Mouse (Mus musculus) limb, embryonic 10.5 days (tissue): ENCODE measurements around the gene Havcr2. TPM values are rescaled to one million over a fixed set of nuclear protein-coding genes. Genes with fewer than 3 reads are reported as not detected.
"Not testable (repeated sequence)": the region's sequence is repeated elsewhere in the genome, so short reads cannot be mapped to it uniquely, and the experiment has no call there.

Experiments used
- DNase-seq: peaks from one replicate; pipeline ENCODE4 v3.0.0-alpha.2; 2017; ENCODE audit warnings: low spot score
- H3K27ac ChIP-seq: fragments of 300-500 bp; sonication (generic); 2 replicates; pipeline ENCODE4 v1.5.1; 2016; ENCODE audit warnings: mild to moderate bottlenecking
- H3K27me3 ChIP-seq: fragments of 300-500 bp; sonication (generic); 2 replicates; pipeline ENCODE4 v1.6.1; 2016; ENCODE audit warnings: low read depth, mild to moderate bottlenecking; ENCODE audit not compliant: poor library complexity, severe bottlenecking
- H3K36me3 ChIP-seq: fragments of 300-500 bp; sonication (generic); 2 replicates; pipeline ENCODE4 v1.6.1; 2016; ENCODE audit warnings: mild to moderate bottlenecking, moderate library complexity
- H3K4me1 ChIP-seq: fragments of 300-500 bp; sonication (generic); 2 replicates; pipeline ENCODE4 v1.6.1; 2016
- H3K4me3 ChIP-seq: fragments of 300-500 bp; sonication (generic); 2 replicates; pipeline ENCODE4 v1.5.1; 2016; ENCODE audit warnings: mild to moderate bottlenecking, moderate library complexity
- H3K9me3 ChIP-seq: fragments of 300-500 bp; sonication (generic); replicated peaks from 2 replicates; pipeline ENCODE4 v1.6.1; 2016; ENCODE audit warnings: mild to moderate bottlenecking
- WGBS: fragments of 180-500 bp; shearing (Covaris S2); methylation state at CpG from one replicate; pipeline ENCODE4 v1.1.7; 2016; 5-methylcytosine and 5-hydroxymethylcytosine counted together
- polyA plus RNA-seq: library from polyadenylated mRNA; unstranded; fragments of >200 nt; fragmentation: Nextera tagmentation; extraction: Ambion mirVana; gene quantifications from 2 replicates; pipeline ENCODE4 v1.2.1, GENCODE M21; 2016

The Havcr2 gene
- polyA plus RNA-seq, 1 experiment from 2014 or later = 0.13 TPM

DNA sequence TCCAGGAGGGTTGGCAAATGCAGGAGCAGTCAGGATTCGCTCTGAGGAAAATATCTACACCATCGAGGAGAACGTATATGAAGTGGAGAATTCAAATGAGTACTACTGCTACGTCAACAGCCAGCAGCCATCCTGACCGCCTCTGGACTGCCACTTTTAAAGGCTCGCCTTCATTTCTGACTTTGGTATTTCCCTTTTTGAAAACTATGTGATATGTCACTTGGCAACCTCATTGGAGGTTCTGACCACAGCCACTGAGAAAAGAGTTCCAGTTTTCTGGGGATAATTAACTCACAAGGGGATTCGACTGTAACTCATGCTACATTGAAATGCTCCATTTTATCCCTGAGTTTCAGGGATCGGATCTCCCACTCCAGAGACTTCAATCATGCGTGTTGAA, 24.6 kb downstream of the Havcr2 start:
- H3K9me3 ChIP-seq = no peaks in the 10 kb centered on the region
- H3K4me3 ChIP-seq = no peak overlapping the region
- peaks cover 6% of the 10 kb centered on the region; the same call in 1 of the 2 replicates for H3K4me1 ChIP-seq
- WGBS = 90% methylated on average over 9 of the region's 9 CpGs
- H3K27me3 ChIP-seq = no peaks in the 10 kb centered on the region
- no peaks in the 10 kb centered on the region for H3K36me3 ChIP-seq
- H3K27ac ChIP-seq = no peak overlapping the region
- no peak for DNase-seq

DNA sequence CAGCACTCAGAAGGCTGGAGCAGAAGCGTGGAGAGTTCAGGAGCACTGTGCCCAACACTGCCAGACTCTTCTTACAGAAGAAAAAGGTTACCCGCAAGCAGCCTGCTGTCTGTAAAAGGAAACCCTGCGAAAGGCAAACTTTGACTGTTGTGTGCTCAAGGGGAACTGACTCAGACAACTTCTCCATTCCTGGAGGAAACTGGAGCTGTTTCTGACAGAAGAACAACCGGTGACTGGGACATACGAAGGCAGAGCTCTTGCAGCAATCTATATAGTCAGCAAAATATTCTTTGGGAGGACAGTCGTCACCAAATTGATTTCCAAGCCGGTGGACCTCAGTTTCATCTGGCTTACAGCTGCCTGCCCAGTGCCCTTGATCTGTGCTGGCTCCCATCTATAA, 25.8 kb downstream of the Havcr2 start:
- no peak overlapping the region for H3K4me3 ChIP-seq
- no peak for DNase-seq
- no peaks in the 10 kb centered on the region for H3K9me3 ChIP-seq
- peaks cover 6% of the 10 kb centered on the region; the same call in 1 of the 2 replicates for H3K4me1 ChIP-seq
- H3K27ac ChIP-seq = no peak overlapping the region
- H3K36me3 ChIP-seq = no peaks in the 10 kb centered on the region
- WGBS = 74% methylated on average over 7 of the region's 7 CpGs
- no peaks in the 10 kb centered on the region for H3K27me3 ChIP-seq

DNA sequence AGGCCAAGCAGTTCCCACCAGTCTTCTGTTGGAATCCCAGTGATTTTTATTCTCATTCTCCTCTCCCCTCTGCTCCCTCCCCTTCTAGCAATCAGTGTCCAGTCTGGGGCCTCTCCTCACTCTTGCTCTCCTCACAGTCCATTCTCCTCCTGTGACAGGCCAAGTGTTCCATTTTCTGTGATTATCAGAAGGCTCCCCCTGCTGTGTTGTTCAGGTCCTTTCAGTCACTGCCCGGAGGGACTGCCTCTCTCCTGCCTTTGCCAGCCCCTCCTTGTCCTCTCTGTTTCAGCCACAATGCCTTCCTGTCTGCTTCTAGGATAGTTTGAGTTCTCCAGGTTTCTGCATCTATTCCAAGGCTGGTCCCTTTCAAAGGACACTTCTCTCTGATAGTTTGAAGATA, 33.5 kb downstream of the Havcr2 start:
- Histone ChIP-seq H3K27ac (no peak overlapping the region), H3K27me3 (no peaks in the 10 kb centered on the region), H3K36me3 (no peaks in the 10 kb centered on the region), H3K4me1 (no peaks in the 10 kb centered on the region), H3K4me3 (no peak overlapping the region), H3K9me3 (no peaks in the 10 kb centered on the region)
- WGBS = 41% methylated on average over 1 of the region's 1 CpGs
- DNase-seq = no peak

DNA sequence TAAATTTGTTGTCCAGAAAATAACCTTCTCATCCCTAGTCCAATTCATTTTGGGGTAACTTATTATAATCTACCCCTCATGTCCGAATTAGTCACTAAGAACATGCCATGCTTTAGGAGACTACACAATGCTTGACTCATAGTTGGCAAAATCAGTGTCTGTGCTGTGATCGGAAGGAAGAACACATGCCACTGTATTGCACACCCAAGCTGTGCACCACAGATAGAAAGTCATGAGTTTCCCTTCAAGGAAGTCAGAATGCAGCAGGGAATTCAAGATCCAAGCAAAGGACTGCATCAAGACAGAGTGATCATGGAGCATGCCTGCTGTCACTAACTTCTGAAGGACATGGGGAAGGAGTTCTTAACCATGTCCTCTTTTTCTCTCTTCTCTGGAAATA, 33.9 kb downstream of the Havcr2 start:
- Histone ChIP-seq H3K9me3 (no peaks in the 10 kb centered on the region), H3K4me3 (no peak overlapping the region), H3K36me3 (no peaks in the 10 kb centered on the region), H3K27ac (no peak overlapping the region), H3K4me1 (no peaks in the 10 kb centered on the region), H3K27me3 (no peaks in the 10 kb centered on the region)
- WGBS = 86% methylated on average over 2 of the region's 2 CpGs
- DNase-seq = no peak

DNA sequence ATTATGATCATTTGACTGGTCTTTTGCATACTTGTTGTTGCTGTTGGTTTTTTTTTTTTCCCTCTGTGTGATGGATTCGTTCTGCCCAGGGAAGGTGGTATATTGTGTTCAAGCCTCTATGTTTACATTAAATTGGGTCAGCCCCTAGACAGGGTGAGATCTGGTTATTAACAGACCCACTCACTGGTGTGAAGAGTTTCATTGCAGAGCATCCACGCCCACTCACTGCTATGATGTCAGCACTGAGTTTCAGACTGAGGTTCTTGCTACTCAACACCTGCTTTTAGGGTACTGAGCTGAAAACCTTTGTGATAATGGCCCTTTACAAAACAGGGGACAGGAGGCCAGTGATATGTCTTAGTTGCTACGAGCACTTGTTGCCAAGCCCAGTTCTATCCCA, 52.4 kb downstream of the Havcr2 start:
- Histone ChIP-seq H3K36me3 (no peaks in the 10 kb centered on the region), H3K4me1 (no peaks in the 10 kb centered on the region), H3K27me3 (no peaks in the 10 kb centered on the region), H3K9me3 (no peaks in the 10 kb centered on the region), H3K27ac (no peak overlapping the region), H3K4me3 (no peak overlapping the region)
- no peak for DNase-seq
- 75% methylated on average over 3 of the region's 3 CpGs for WGBS

DNA sequence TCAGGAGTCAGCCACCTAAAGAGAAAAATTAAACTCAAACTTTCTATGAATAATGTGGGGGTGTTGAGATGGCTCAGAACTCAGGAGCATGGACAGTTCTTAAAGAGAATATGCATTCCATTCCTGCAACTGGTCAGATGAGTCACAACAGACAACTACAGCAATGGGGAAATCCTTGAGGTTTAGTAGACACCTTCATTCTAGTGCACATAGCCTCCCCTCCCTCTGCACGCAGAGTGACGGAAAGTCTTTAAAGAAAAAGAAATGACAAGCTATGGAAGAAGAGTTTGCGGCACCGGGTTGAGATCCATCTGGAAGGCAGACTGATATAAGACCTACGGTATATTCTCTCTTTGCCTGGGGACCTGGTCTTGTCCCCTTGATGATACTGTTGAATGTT, 55.2 kb downstream of the Havcr2 start:
- 94% methylated on average over 5 of the region's 5 CpGs for WGBS

GRCm38 (mm10) chr11:46521341-46521740, 66.6 kb downstream of the Havcr2 start:
- not testable (repeated sequence) for H3K4me3 ChIP-seq, H3K27me3 ChIP-seq, H3K27ac ChIP-seq, H3K4me1 ChIP-seq, H3K36me3 ChIP-seq, DNase-seq, H3K9me3 ChIP-seq
- 88% methylated on average over 5 of the region's 5 CpGs for WGBS

More for the DNA sequence above, 55.2 kb downstream of the Havcr2 start:
- Histone ChIP-seq H3K27me3 (no peaks in the 10 kb centered on the region), H3K36me3 (no peaks in the 10 kb centered on the region), H3K27ac (no peak overlapping the region), H3K9me3 (no peaks in the 10 kb centered on the region), H3K4me3 (no peak overlapping the region), H3K4me1 (no peaks in the 10 kb centered on the region)
- DNase-seq = no peak

DNA sequence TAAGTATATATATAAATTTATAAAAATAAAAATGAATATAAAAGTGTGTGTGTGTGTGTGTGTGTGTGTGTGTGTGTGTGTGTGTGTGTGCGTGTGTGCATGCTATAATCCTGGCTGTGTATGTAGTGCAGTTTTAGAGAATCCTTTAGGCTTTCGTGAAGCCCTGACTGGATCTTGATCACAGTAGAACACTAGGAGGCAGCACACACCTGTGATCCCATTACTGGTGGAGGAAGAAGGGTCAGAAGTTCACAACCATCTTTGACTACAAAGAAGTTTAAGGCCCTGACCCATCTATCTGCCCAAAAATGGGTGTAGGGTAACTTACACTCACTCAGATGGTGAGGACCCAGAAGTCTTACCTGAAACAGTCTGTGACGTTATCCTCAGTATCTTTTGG, 68.0 kb downstream of the Havcr2 start:
- WGBS = 85% methylated on average over 3 of the region's 3 CpGs
- H3K4me1 ChIP-seq = no peaks in the 10 kb centered on the region
- H3K27ac ChIP-seq = no peak overlapping the region
- H3K36me3 ChIP-seq = no peaks in the 10 kb centered on the region
- H3K9me3 ChIP-seq = no peaks in the 10 kb centered on the region
- H3K27me3 ChIP-seq = no peaks in the 10 kb centered on the region
- H3K4me3 ChIP-seq = no peak overlapping the region
- no peak for DNase-seq

DNA sequence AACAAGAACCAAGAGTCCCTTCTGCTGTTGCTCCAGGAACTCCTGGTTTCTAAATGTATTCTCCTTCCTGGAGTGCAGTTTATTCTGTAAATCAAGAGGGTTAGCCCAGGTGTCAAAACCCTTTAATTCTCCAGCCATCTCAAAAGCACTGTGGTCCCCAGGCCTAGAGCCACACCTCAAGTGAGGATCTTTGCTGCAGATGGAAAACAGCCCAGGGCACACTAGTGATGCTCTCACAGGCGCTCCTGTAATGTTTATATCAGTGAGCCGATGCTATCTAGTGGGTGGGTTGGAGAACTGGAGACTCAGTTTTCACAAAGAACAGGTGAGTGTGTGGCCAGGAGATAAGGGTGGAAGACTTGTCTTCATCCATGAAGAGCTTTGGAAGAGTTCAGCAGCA, 69.2 kb downstream of the Havcr2 start, which contains the start of gene Gm12169:
Gm12169 (plus strand) TSS at position 301 of the 400 bp plus-strand sequence.
- WGBS = 92% methylated on average over 2 of the region's 2 CpGs
- no peaks in the 10 kb centered on the region for H3K36me3 ChIP-seq

DNA sequence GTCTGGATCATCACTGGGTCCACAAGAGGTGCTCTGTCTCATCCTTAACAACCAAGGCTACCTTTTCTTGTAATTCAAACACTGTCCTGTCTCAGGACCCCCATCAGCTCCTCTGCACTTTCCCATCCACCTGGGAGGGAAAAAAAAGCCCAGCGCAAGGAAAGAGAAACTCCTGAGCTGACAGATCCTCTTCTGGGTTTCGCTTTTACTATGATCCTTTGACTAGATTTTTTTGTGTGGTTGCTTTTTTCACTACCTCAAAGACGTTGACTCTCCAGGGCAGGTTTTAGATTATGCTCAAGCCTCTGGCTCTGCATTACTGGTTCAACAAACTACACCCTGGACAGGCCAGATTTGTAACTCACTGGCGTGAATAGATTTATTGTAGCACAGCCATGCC, 75.4 kb downstream of the Havcr2 start:
- WGBS = 81% methylated on average over 4 of the region's 4 CpGs
- Histone ChIP-seq H3K36me3 (no peaks in the 10 kb centered on the region), H3K27me3 (no peaks in the 10 kb centered on the region), H3K9me3 (no peaks in the 10 kb centered on the region), H3K4me1 (no peaks in the 10 kb centered on the region), H3K4me3 (no peak overlapping the region), H3K27ac (no peak overlapping the region)
- no peak for DNase-seq

More for the DNA sequence above, 69.2 kb downstream of the Havcr2 start, which contains the start of gene Gm12169:
- Histone ChIP-seq H3K4me3 (no peak within 1 kb of the TSS), H3K27me3 (no peaks in the 10 kb centered on the region), H3K27ac (no peak within 1 kb of the TSS), H3K4me1 (no peaks in the 10 kb centered on the region), H3K9me3 (no peaks in the 10 kb centered on the region)
- no peak for DNase-seq

Other genes with a start within 250 kb of the Havcr2 start
- 0.09 and 0.11 TPM in 2 replicates for gene Fndc9, start 219.4 kb upstream of the Havcr2 start, polyA plus RNA-seq
- 9.7 and 14.7 TPM in 2 replicates for gene Cyfip2, start 142.1 kb upstream of the Havcr2 start, polyA plus RNA-seq
- not detected in 2 replicates for gene Itk, start 65.4 kb upstream of the Havcr2 start, polyA plus RNA-seq
- gene Fam71b, start 58.4 kb upstream of the Havcr2 start, polyA plus RNA-seq = not detected in 2 replicates
- gene Med7, start 18.0 kb upstream of the Havcr2 start, polyA plus RNA-seq = 93.7 and 97.6 TPM in 2 replicates
- gene Gm12169, start 69.3 kb downstream of the Havcr2 start, polyA plus RNA-seq = not detected in 2 replicates
- not detected in 2 replicates for gene BC053393, start 116.6 kb downstream of the Havcr2 start, polyA plus RNA-seq
- not detected in 2 replicates for gene Dppa1, start 174.3 kb downstream of the Havcr2 start, polyA plus RNA-seq